Mouse (Mus musculus): ENCODE results near the gene Olfr1290.

- TF ChIP-seq CTCF (IDR thresholded peaks at IDR 0.05; ENCODE audit: borderline replicate concordance, control insufficient read depth, extremely low read depth, insufficient read depth, low read length, poor library complexity) = no peak
- no peak for TF ChIP-seq POLR2A (IDR thresholded peaks at IDR 0.05; ENCODE audit: control insufficient read depth, extremely low read depth, insufficient read depth, low read length, poor library complexity)
Measured at GRCm38 (mm10) chr2:111493729-111494128, at the start of gene Olfr1290.

All from thymus, adult 2 months (tissue).